Mouse (Mus musculus) embryonic facial prominence, embryonic 11.5 days (tissue): ENCODE results near the gene Abcg1. TPM values are rescaled to one million over a fixed set of nuclear protein-coding genes. Genes with fewer than 3 reads are reported as not detected.

ENCODE experiments used
- ATAC-seq: fragments of 200-750 bp; cut with Nextera tagmentation; replicated peaks from 2 replicates; pipeline ENCODE4 v1.8.0; 2017; ENCODE audit warnings: low read depth; ENCODE audit not compliant: insufficient number of reproducible peaks, low FRiP score, low TSS enrichment
- DNase-seq: peaks from one replicate; pipeline ENCODE4 v3.0.0-alpha.2; 2015; ENCODE audit warnings: low spot score
- H3K27ac ChIP-seq: fragments of 300-500 bp; sonication (generic); replicated peaks from 2 replicates; pipeline ENCODE4 v1.5.1; 2014; ENCODE audit warnings: mild to moderate bottlenecking, low read depth, low read length, control low read depth
- H3K27me3 ChIP-seq: fragments of 300-500 bp; sonication (generic); 2 replicates; pipeline ENCODE4 v1.6.1; 2014; ENCODE audit warnings: mild to moderate bottlenecking, low read length, moderate library complexity, mixed read lengths; ENCODE audit not compliant: control insufficient read depth, insufficient read depth
- H3K36me3 ChIP-seq: fragments of 300-500 bp; sonication (generic); replicated peaks from 2 replicates; pipeline ENCODE4 v1.6.1; 2014; ENCODE audit warnings: low read depth, mild to moderate bottlenecking, low read length, moderate library complexity, mixed read lengths; ENCODE audit not compliant: control insufficient read depth, insufficient read depth
- H3K4me1 ChIP-seq: fragments of 300-500 bp; sonication (generic); 2 replicates; pipeline ENCODE4 v1.6.1; 2014; ENCODE audit warnings: low read length, mixed read lengths; ENCODE audit not compliant: control insufficient read depth, insufficient read depth
- H3K4me2 ChIP-seq: fragments of 300-500 bp; sonication (generic); 2 replicates; pipeline ENCODE4 v1.6.1; 2014; ENCODE audit warnings: low read depth, mild to moderate bottlenecking, control low read depth, low read length, moderate library complexity
- H3K4me3 ChIP-seq: fragments of 300-500 bp; sonication (generic); 2 replicates; pipeline ENCODE4 v1.5.1; 2014; ENCODE audit warnings: low read depth, low read length, control low read depth
- H3K9ac ChIP-seq: fragments of 300-500 bp; sonication (generic); replicated peaks from 2 replicates; pipeline ENCODE4 v1.6.1; 2014; ENCODE audit warnings: mild to moderate bottlenecking, control low read depth, low read length
- H3K9me3 ChIP-seq: fragments of 300-500 bp; sonication (generic); replicated peaks from 2 replicates; pipeline ENCODE4 v1.6.1; 2016; ENCODE audit warnings: mild to moderate bottlenecking, low read length, inconsistent platforms, mixed read lengths; ENCODE audit not compliant: control insufficient read depth
- WGBS: fragments of 180-500 bp; shearing (Covaris S2); extraction: QIAGEN DNeasy Blood & Tissue Kit; methylation state at CpG from one replicate; pipeline ENCODE4 v1.1.7; 2014; 5-methylcytosine and 5-hydroxymethylcytosine counted together
- polyA plus RNA-seq: library from polyadenylated mRNA; unstranded; fragments of >200 nt; fragmentation: Nextera tagmentation; extraction: Ambion mirVana; gene quantifications from 2 replicates; pipeline ENCODE4 v1.2.1, GENCODE M21; 2014

Abcg1 gene
- polyA plus RNA-seq, 1 experiment from 2014 or later = 11.7 TPM

DNA sequence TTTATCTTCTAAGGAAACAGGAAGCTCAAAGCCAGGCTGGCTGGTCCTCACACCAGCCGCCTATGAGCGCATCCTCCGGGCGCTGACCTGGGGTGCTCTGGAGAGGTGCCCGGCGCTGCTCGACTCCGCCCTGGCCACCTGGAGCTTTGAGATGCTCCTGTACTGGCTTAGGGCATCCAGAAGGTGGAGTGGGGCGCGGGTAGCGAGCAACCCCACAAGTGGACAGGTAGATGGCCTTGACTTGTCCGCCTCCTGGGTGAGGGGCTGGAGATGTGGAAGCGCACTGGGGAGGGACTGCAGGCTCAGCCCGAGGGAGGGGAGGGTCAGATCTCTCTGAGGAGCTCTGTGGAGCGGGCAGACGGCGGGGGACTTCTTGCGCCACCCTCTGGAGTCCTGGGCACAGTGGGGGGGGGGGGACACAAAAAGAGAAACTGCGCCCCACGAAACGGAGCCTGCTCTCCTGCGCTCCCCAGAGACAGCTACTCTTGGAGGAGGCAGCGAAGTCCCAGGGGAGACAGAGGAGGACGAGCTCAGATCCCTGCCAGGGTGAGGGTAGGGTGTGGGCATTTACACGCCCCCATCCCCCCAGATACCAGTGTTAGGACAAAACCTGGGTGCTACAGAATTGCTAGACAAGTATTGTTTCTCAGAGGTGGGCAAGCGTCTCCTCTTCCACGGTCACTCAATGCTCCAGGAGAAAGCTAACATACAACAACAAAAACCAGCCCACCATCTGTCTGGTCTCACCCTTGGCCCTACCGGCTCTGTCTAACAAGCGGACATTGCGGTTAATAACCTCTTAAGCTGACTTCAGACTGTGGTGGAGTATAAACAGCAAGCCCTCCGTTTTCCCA lies 643 bp downstream of the Abcg1 start:
- no peak overlapping the region for H3K27ac ChIP-seq
- H3K9ac ChIP-seq = peak overlapping the region; percentile 50
- H3K4me2 ChIP-seq = peak overlapping the region; percentile 95
- ATAC-seq = peak; percentile 49
- H3K4me1 ChIP-seq = peaks cover 6% of the 10 kb centered on the region
- DNase-seq = no peak
- peaks cover 4% of the 10 kb centered on the region; the same call in 1 of the 2 replicates for H3K9me3 ChIP-seq
- no peaks in the 10 kb centered on the region for H3K36me3 ChIP-seq
- H3K4me3 ChIP-seq = peak overlapping the region; percentile 47
- peaks cover 6% of the 10 kb centered on the region for H3K27me3 ChIP-seq
- under 1% methylated on average over 31 of the region's 31 CpGs for WGBS

DNA sequence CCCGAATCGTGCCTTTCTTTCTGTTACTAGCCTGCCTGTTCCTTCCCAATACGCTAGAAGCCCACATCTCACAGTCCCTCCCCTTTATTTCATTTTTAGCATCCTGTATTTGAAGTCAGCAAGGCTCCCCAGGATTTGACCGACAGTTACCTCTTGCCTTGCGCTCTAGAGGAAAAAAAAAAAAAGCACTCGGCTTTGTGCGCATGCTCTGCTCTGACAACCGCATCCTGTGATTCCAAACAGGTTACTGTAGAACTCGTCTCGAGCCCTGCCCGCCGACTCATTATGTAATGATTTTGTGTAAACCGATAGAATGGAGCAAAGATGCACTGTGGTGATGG lies 1.2 kb downstream of the Abcg1 start:
- Histone ChIP-seq H3K9ac (peak overlapping the region; percentile 39), H3K36me3 (no peaks in the 10 kb centered on the region), H3K9me3 (peaks cover under 1% of the 10 kb centered on the region; the same call in 1 of the 2 replicates), H3K27ac (no peak overlapping the region), H3K4me2 (peak overlapping the region; percentile 95), H3K27me3 (peaks cover 6% of the 10 kb centered on the region), H3K4me3 (peak overlapping the region; percentile 47), H3K4me1 (peaks cover 6% of the 10 kb centered on the region)
- no peak for ATAC-seq
- DNase-seq = peak; percentile 75
- 1% methylated on average over 13 of the region's 13 CpGs for WGBS

DNA sequence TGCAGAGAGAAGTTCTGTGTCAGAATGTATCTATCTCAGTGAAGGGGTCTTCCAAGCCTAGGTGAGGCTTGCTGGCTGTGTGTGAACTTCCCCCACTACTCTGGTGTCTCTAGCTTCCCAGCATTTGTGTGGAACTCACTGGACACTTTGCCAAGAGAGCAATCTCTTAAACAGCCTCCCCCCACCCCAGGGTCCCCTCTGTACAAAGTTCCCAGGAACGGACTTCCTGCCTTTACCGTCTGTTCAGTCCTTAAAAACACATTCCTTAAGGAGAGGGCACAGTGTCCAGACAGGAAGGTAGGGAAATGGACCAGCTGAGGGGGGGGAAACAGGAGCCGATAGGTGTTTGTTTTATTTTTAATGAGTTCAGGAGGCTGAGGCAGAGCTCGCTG lies 2.7 kb downstream of the Abcg1 start:
- H3K9me3 ChIP-seq = no peaks in the 10 kb centered on the region
- H3K36me3 ChIP-seq = no peaks in the 10 kb centered on the region
- no peak overlapping the region for H3K27ac ChIP-seq
- no peak overlapping the region for H3K9ac ChIP-seq
- DNase-seq (no peak), ATAC-seq (no peak)
- no peak overlapping the region for H3K4me3 ChIP-seq
- peaks cover 6% of the 10 kb centered on the region for H3K4me1 ChIP-seq
- no peak overlapping the region for H3K4me2 ChIP-seq
- WGBS = 48% methylated on average over 4 of the region's 4 CpGs
- H3K27me3 ChIP-seq = peaks cover 6% of the 10 kb centered on the region

GRCm38 (mm10) chr17:31060588-31061345 lies 3.3 kb downstream of the Abcg1 start:
- no peak overlapping the region for H3K9ac ChIP-seq
- H3K27ac ChIP-seq = no peak overlapping the region
- H3K36me3 ChIP-seq = no peaks in the 10 kb centered on the region
- no peaks in the 10 kb centered on the region for H3K9me3 ChIP-seq
- no peak overlapping the region for H3K4me3 ChIP-seq
- no peak for ATAC-seq
- DNase-seq = no peak
- peaks cover 6% of the 10 kb centered on the region for H3K4me1 ChIP-seq
- no peak overlapping the region for H3K4me2 ChIP-seq
- 60% methylated on average over 13 of the region's 13 CpGs for whole genome bisulfite sequencing
- H3K27me3 ChIP-seq = peaks cover 6% of the 10 kb centered on the region

GRCm38 (mm10) chr17:31061346-31062095 lies 4.0 kb downstream of the Abcg1 start:
- Histone ChIP-seq H3K4me2 (no peak overlapping the region), H3K4me1 (peaks cover 6% of the 10 kb centered on the region), H3K4me3 (no peak overlapping the region), H3K27ac (no peak overlapping the region), H3K9me3 (no peaks in the 10 kb centered on the region), H3K36me3 (no peaks in the 10 kb centered on the region), H3K27me3 (peaks cover 6% of the 10 kb centered on the region), H3K9ac (no peak overlapping the region)
- ATAC-seq = no peak
- no peak for DNase-seq
- 75% methylated on average over 3 of the region's 3 CpGs for WGBS

DNA sequence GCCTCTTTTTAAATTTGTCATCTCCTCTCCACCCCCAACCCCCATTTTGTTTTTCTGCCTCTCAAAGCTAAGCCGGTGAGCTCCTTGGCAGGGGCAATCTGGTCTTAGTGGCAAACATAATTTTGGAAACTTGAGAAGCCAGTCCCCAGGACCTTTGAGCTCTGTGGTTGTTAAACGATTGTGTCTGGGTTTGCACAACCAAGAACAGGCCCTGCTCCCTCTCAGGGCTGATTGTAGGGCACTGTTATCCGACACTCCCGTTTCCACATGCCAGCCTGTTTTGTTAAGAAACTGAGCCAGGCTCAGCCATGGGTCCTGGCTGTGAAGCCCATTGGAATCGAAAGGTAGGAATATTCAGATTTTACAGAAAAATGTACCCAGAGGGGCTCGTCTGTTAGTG lies 8.6 kb downstream of the Abcg1 start:
- H3K27ac ChIP-seq = no peak overlapping the region
- H3K36me3 ChIP-seq = no peaks in the 10 kb centered on the region
- no peaks in the 10 kb centered on the region; the same call in 1 of the 2 replicates for H3K4me1 ChIP-seq
- H3K9me3 ChIP-seq = no peaks in the 10 kb centered on the region
- H3K27me3 ChIP-seq = no peaks in the 10 kb centered on the region
- DNase-seq (peak; percentile 72), ATAC-seq (no peak; the same call in 1 of the 2 replicates)
- H3K4me3 ChIP-seq = no peak overlapping the region
- H3K4me2 ChIP-seq = no peak overlapping the region
- no peak overlapping the region for H3K9ac ChIP-seq
- 40% methylated on average over 6 of the region's 6 CpGs for WGBS

GRCm38 (mm10) chr17:31067051-31067450 lies 9.6 kb downstream of the Abcg1 start:
- ATAC-seq (no peak), DNase-seq (no peak)
- Histone ChIP-seq H3K9me3 (no peaks in the 10 kb centered on the region), H3K4me3 (no peak overlapping the region), H3K4me2 (no peak overlapping the region), H3K9ac (no peak overlapping the region), H3K27ac (no peak overlapping the region), H3K36me3 (no peaks in the 10 kb centered on the region), H3K27me3 (no peaks in the 10 kb centered on the region), H3K4me1 (no peaks in the 10 kb centered on the region; the same call in 1 of the 2 replicates)
- WGBS = 79% methylated on average over 11 of the region's 11 CpGs
